ENCODE assay signal across 8 mouse cellular contexts in genomic region chr16:91648220-91648550, GRCm38 (mm10). TPM values are rescaled to one million over a fixed set of nuclear protein-coding genes. Genes with fewer than 3 reads are reported as not detected.
DNase-seq lines count a peak whose midpoint lies in the region; ATAC-seq and TF ChIP-seq lines count a peak whose summit lies in the region.

No protein-coding gene starts in this region.

- peak overlapping the region; percentile 85 for H3K4me3 ChIP-seq in embryonic facial prominence, embryonic 11.5 days (ENCODE audit: low read depth, low read length)
- peak overlapping the region; percentile 89 for H3K4me3 ChIP-seq in kidney, embryonic 16.5 days (ENCODE audit: low read length)
- H3K4me3 ChIP-seq in liver, embryonic 14.5 days (ENCODE audit: insufficient read depth in 1 of 2, low read depth in 2 of 2, low read length in 2 of 2): peak overlapping the region; percentile 85 to 88
- peak overlapping the region; percentile 66 for H3K4me3 ChIP-seq in neural tube, embryonic 12.5 days
- H3K4me3 ChIP-seq in testis, adult 2 months (ENCODE audit: control insufficient read depth, low read depth, low read length): peak overlapping the region; percentile 91

- H3K9me3 ChIP-seq in embryonic facial prominence, embryonic 11.5 days (replicated peaks; ENCODE audit: control insufficient read depth, low read length): no peaks in the 10 kb centered on the region
- H3K9me3 ChIP-seq in kidney, embryonic 16.5 days (ENCODE audit: low read length): no peaks in the 10 kb centered on the region
- no peaks in the 10 kb centered on the region for H3K9me3 ChIP-seq in liver, embryonic 14.5 days (ENCODE audit: control insufficient read depth, low read length)
- no peaks in the 10 kb centered on the region for H3K9me3 ChIP-seq in neural tube, embryonic 12.5 days

- DNase-seq in 3T3-L1 (ENCODE audit: low read depth, low spot score): peak; percentile 77
- DNase-seq in adrenal gland, postnatal 14 days: peak; percentile 93
- peak; percentile 80 for DNase-seq in embryonic facial prominence, embryonic 11.5 days (ENCODE audit: low spot score)
- peak; percentile 72 for DNase-seq in heart, adult 8-10 months (ENCODE audit: low spot score)
- peak; percentile 57 to 59 (median 57) for DNase-seq in liver, embryonic 14.5 days (ENCODE audit: low read depth in 3 of 3, low spot score in 3 of 3)

- H3K4me2 ChIP-seq in embryonic facial prominence, embryonic 11.5 days (ENCODE audit: low read depth, low read length): peak overlapping the region; percentile 47
- H3K4me2 ChIP-seq in kidney, embryonic 16.5 days (replicated peaks; ENCODE audit: low read depth, low read length): peak overlapping the region; percentile 57
- peak overlapping the region; percentile 91 for H3K4me2 ChIP-seq in liver, embryonic 14.5 days (ENCODE audit: low read depth)
- peak overlapping the region; percentile 84 for H3K4me2 ChIP-seq in neural tube, embryonic 12.5 days (replicated peaks)

- ATAC-seq in embryonic facial prominence, embryonic 11.5 days (replicated peaks; ENCODE audit: insufficient number of reproducible peaks, low FRiP score, low TSS enrichment, low read depth): peak; percentile 66
- peak; percentile 64 for ATAC-seq in kidney, embryonic 16.5 days (ENCODE audit: low FRiP score, low TSS enrichment)
- ATAC-seq in liver, embryonic 14.5 days (ENCODE audit: insufficient read depth): peak; percentile 70
- peak; percentile 76 for ATAC-seq in neural tube, embryonic 12.5 days (ENCODE audit: low FRiP score, low read depth)

- no peak for TF ChIP-seq POLR2A in testis, adult 2 months (IDR thresholded peaks at IDR 0.05; ENCODE audit: control insufficient read depth, low read depth, low read length)

- TF ChIP-seq CTCF in liver, embryonic 14.5 days (IDR thresholded peaks at IDR 0.05; ENCODE audit: low read depth): no peak
- peak; percentile 13; the same call in 1 of the 2 replicates for TF ChIP-seq CTCF in testis, adult 2 months (IDR thresholded peaks at IDR 0.05; ENCODE audit: control insufficient read depth, insufficient read depth, insufficient replicate concordance, low read depth, low read length)

- H3K9ac ChIP-seq in embryonic facial prominence, embryonic 11.5 days (replicated peaks; ENCODE audit: low read length): peak overlapping the region; percentile 85
- peak overlapping the region; percentile 79 for H3K9ac ChIP-seq in kidney, embryonic 16.5 days (replicated peaks; ENCODE audit: low read length)
- H3K9ac ChIP-seq in liver, embryonic 14.5 days (replicated peaks): peak overlapping the region; percentile 95
- peak overlapping the region; percentile 86 for H3K9ac ChIP-seq in neural tube, embryonic 12.5 days

- H3K36me3 ChIP-seq in embryonic facial prominence, embryonic 11.5 days (replicated peaks; ENCODE audit: control insufficient read depth, insufficient read depth, low read depth, low read length): peaks cover 3% of the 10 kb centered on the region; the same call in 1 of the 2 replicates
- H3K36me3 ChIP-seq in kidney, embryonic 16.5 days (ENCODE audit: insufficient read depth, low read length): peaks cover 11% of the 10 kb centered on the region
- peaks cover 17% of the 10 kb centered on the region for H3K36me3 ChIP-seq in liver, embryonic 14.5 days (replicated peaks; ENCODE audit: control insufficient read depth, insufficient read depth, low read depth)
- peaks cover 12% of the 10 kb centered on the region for H3K36me3 ChIP-seq in neural tube, embryonic 12.5 days
- peaks cover 1% of the 10 kb centered on the region for H3K36me3 ChIP-seq in testis, adult 2 months (ENCODE audit: control insufficient read depth, insufficient read depth, low read length)

- H3K4me1 ChIP-seq in embryonic facial prominence, embryonic 11.5 days (ENCODE audit: control insufficient read depth, insufficient read depth, low read length): no peaks in the 10 kb centered on the region
- peaks cover 14% of the 10 kb centered on the region for H3K4me1 ChIP-seq in kidney, embryonic 16.5 days (ENCODE audit: insufficient read depth, low read length)
- H3K4me1 ChIP-seq in liver, embryonic 14.5 days (replicated peaks; ENCODE audit: control insufficient read depth in 2 of 2, insufficient read depth in 2 of 2, low read length in 1 of 2): peaks cover 10 to 13% of the 10 kb centered on the region in 2 experiments
- H3K4me1 ChIP-seq in neural tube, embryonic 12.5 days: peaks cover 12% of the 10 kb centered on the region
- H3K4me1 ChIP-seq in testis, adult 2 months (ENCODE audit: control insufficient read depth, insufficient read depth, low read length): peaks cover 7% of the 10 kb centered on the region

- peak overlapping the region; percentile 96 for H3K27ac ChIP-seq in embryonic facial prominence, embryonic 11.5 days (replicated peaks; ENCODE audit: low read depth, low read length)
- H3K27ac ChIP-seq in kidney, embryonic 16.5 days (ENCODE audit: low read length): peak overlapping the region; percentile 97
- peak overlapping the region; percentile 90 for H3K27ac ChIP-seq in liver, embryonic 14.5 days
- H3K27ac ChIP-seq in neural tube, embryonic 12.5 days: peak overlapping the region; percentile 90
- peak overlapping the region; percentile 95 for H3K27ac ChIP-seq in testis, adult 2 months (ENCODE audit: control insufficient read depth, insufficient read depth, low read depth, low read length)

- H3K27me3 ChIP-seq in embryonic facial prominence, embryonic 11.5 days (ENCODE audit: control insufficient read depth, insufficient read depth, low read length): no peaks in the 10 kb centered on the region
- no peaks in the 10 kb centered on the region for H3K27me3 ChIP-seq in kidney, embryonic 16.5 days (ENCODE audit: insufficient read depth, low read length)
- no peaks in the 10 kb centered on the region for H3K27me3 ChIP-seq in liver, embryonic 14.5 days (ENCODE audit: control insufficient read depth, insufficient read depth, low read length)
- no peaks in the 10 kb centered on the region for H3K27me3 ChIP-seq in neural tube, embryonic 12.5 days (replicated peaks)
- H3K27me3 ChIP-seq in testis, adult 2 months (ENCODE audit: control insufficient read depth, insufficient read depth, low read length): no peaks in the 10 kb centered on the region

- under 1% methylated on average over 24 of the region's 25 CpGs for WGBS in embryonic facial prominence, embryonic 11.5 days
- under 1% methylated on average over 25 of the region's 25 CpGs for WGBS in kidney, embryonic 16.5 days
- under 1% methylated on average over 24 of the region's 25 CpGs for WGBS in liver, embryonic 14.5 days (ENCODE audit: insufficient replicate concordance)
- WGBS in neural tube, embryonic 12.5 days: under 1% methylated on average over 25 of the region's 25 CpGs

- no peak for TF ChIP-seq EP300 in liver, embryonic 14.5 days (IDR thresholded peaks at IDR 0.05; ENCODE audit: low read depth)

RNA-seq across cellular contexts. Expression of gene Son, which starts 0.9 kb away (rescaled TPM):
- total RNA-seq in adrenal gland, postnatal 14 days (2021): 226 and 238 TPM in 2 replicates
- polyA plus RNA-seq in embryonic facial prominence, embryonic 11.5 days (2014; fragmentation: Nextera tagmentation; extraction: Ambion mirVana): 135 and 143 TPM in 2 replicates
- 100 to 1,000 TPM; 119 to 148 (median 131) TPM for total RNA-seq in heart, adult 8-10 months (2022)
- 100.0 and 111 TPM in 2 replicates for polyA plus RNA-seq in kidney, embryonic 16.5 days (2015; fragmentation: Nextera tagmentation; extraction: Ambion mirVana)
- 48.2 and 64.2 TPM in 2 replicates for polyA plus RNA-seq in liver, embryonic 14.5 days (2012; rRNA removed)
- polyA plus RNA-seq in liver, embryonic 14.5 days (2014; fragmentation: Nextera tagmentation; extraction: Ambion mirVana): 42.9 and 45.0 TPM in 2 replicates
- 141 and 154 TPM in 2 replicates for polyA plus RNA-seq in neural tube, embryonic 12.5 days (2016; fragmentation: Nextera tagmentation; extraction: Ambion mirVana)
- 94.4 and 114 TPM in 2 replicates for polyA plus RNA-seq in testis, adult 2 months (2012; rRNA removed)

RNA-seq across cellular contexts. Expression of gene Gart, which starts 1.4 kb away (rescaled TPM):
- total RNA-seq in adrenal gland, postnatal 14 days (2021): 96.7 and 98.3 TPM in 2 replicates
- polyA plus RNA-seq in embryonic facial prominence, embryonic 11.5 days (2014; fragmentation: Nextera tagmentation; extraction: Ambion mirVana): 113 and 117 TPM in 2 replicates
- 10 to 100 TPM; 72.7 to 86.8 (median 73.1) TPM for total RNA-seq in heart, adult 8-10 months (2022)
- polyA plus RNA-seq in kidney, embryonic 16.5 days (2015; fragmentation: Nextera tagmentation; extraction: Ambion mirVana): 120 and 129 TPM in 2 replicates
- polyA plus RNA-seq in liver, embryonic 14.5 days (2012; rRNA removed): 35.1 and 42.3 TPM in 2 replicates
- 61.3 and 75.1 TPM in 2 replicates for polyA plus RNA-seq in liver, embryonic 14.5 days (2014; fragmentation: Nextera tagmentation; extraction: Ambion mirVana)
- polyA plus RNA-seq in neural tube, embryonic 12.5 days (2016; fragmentation: Nextera tagmentation; extraction: Ambion mirVana): 89.0 and 92.3 TPM in 2 replicates
- polyA plus RNA-seq in testis, adult 2 months (2012; rRNA removed): 22.5 and 24.1 TPM in 2 replicates

RNA-seq across cellular contexts. Expression of gene Dnajc28, which starts 29.4 kb away (rescaled TPM):
- 12.8 and 15.1 TPM in 2 replicates for total RNA-seq in adrenal gland, postnatal 14 days (2021)
- polyA plus RNA-seq in embryonic facial prominence, embryonic 11.5 days (2014; fragmentation: Nextera tagmentation; extraction: Ambion mirVana): 3.5 and 4.7 TPM in 2 replicates
- total RNA-seq in heart, adult 8-10 months (2022): 10 to 100 TPM; 34.1 to 41.5 (median 39.8) TPM
- 3.8 and 4.9 TPM in 2 replicates for polyA plus RNA-seq in kidney, embryonic 16.5 days (2015; fragmentation: Nextera tagmentation; extraction: Ambion mirVana)
- polyA plus RNA-seq in liver, embryonic 14.5 days (2012; rRNA removed): 0.53 and 0.71 TPM in 2 replicates
- 1.6 and 1.8 TPM in 2 replicates for polyA plus RNA-seq in liver, embryonic 14.5 days (2014; fragmentation: Nextera tagmentation; extraction: Ambion mirVana)
- polyA plus RNA-seq in neural tube, embryonic 12.5 days (2016; fragmentation: Nextera tagmentation; extraction: Ambion mirVana): 6.3 and 6.4 TPM in 2 replicates
- polyA plus RNA-seq in testis, adult 2 months (2012; rRNA removed): 9.0 and 12.5 TPM in 2 replicates

RNA-seq across cellular contexts. Expression of gene Donson, which starts 40.4 kb away (rescaled TPM):
- 8.6 and 12.5 TPM in 2 replicates for total RNA-seq in adrenal gland, postnatal 14 days (2021)
- 32.4 and 36.7 TPM in 2 replicates for polyA plus RNA-seq in embryonic facial prominence, embryonic 11.5 days (2014; fragmentation: Nextera tagmentation; extraction: Ambion mirVana)
- total RNA-seq in heart, adult 8-10 months (2022): 1 to 10 TPM; 2.9 to 6.0 (median 3.5) TPM
- 21.5 and 22.6 TPM in 2 replicates for polyA plus RNA-seq in kidney, embryonic 16.5 days (2015; fragmentation: Nextera tagmentation; extraction: Ambion mirVana)
- polyA plus RNA-seq in liver, embryonic 14.5 days (2012; rRNA removed): 13.8 and 26.2 TPM in 2 replicates
- 32.0 and 32.8 TPM in 2 replicates for polyA plus RNA-seq in liver, embryonic 14.5 days (2014; fragmentation: Nextera tagmentation; extraction: Ambion mirVana)
- polyA plus RNA-seq in neural tube, embryonic 12.5 days (2016; fragmentation: Nextera tagmentation; extraction: Ambion mirVana): 26.1 and 30.5 TPM in 2 replicates
- polyA plus RNA-seq in testis, adult 2 months (2012; rRNA removed): 45.4 and 45.8 TPM in 2 replicates

RNA-seq across cellular contexts. Expression of gene Tmem50b, which starts 50.6 kb away (rescaled TPM):
- 45.6 and 48.0 TPM in 2 replicates for total RNA-seq in adrenal gland, postnatal 14 days (2021)
- 39.8 and 41.6 TPM in 2 replicates for polyA plus RNA-seq in embryonic facial prominence, embryonic 11.5 days (2014; fragmentation: Nextera tagmentation; extraction: Ambion mirVana)
- total RNA-seq in heart, adult 8-10 months (2022): 10 to 100 TPM; 49.1 to 56.7 (median 50.9) TPM
- 42.1 and 47.7 TPM in 2 replicates for polyA plus RNA-seq in kidney, embryonic 16.5 days (2015; fragmentation: Nextera tagmentation; extraction: Ambion mirVana)
- 2.5 and 2.8 TPM in 2 replicates for polyA plus RNA-seq in liver, embryonic 14.5 days (2012; rRNA removed)
- 5.0 TPM in 2 replicates for polyA plus RNA-seq in liver, embryonic 14.5 days (2014; fragmentation: Nextera tagmentation; extraction: Ambion mirVana)
- 58.0 and 58.5 TPM in 2 replicates for polyA plus RNA-seq in neural tube, embryonic 12.5 days (2016; fragmentation: Nextera tagmentation; extraction: Ambion mirVana)
- polyA plus RNA-seq in testis, adult 2 months (2012; rRNA removed): 50.6 and 54.1 TPM in 2 replicates

Comparison
In these comparisons a context has a peak if more than half of its experiments do, and no peak if none do; other contexts are left out.
1. Peak in every context shown above with its lines: DNase-seq, ATAC-seq, H3K4me3 ChIP-seq and H3K27ac ChIP-seq.